Comparison of ENCODE assay signal across 12 mouse cellular contexts in the genomic region with DNA sequence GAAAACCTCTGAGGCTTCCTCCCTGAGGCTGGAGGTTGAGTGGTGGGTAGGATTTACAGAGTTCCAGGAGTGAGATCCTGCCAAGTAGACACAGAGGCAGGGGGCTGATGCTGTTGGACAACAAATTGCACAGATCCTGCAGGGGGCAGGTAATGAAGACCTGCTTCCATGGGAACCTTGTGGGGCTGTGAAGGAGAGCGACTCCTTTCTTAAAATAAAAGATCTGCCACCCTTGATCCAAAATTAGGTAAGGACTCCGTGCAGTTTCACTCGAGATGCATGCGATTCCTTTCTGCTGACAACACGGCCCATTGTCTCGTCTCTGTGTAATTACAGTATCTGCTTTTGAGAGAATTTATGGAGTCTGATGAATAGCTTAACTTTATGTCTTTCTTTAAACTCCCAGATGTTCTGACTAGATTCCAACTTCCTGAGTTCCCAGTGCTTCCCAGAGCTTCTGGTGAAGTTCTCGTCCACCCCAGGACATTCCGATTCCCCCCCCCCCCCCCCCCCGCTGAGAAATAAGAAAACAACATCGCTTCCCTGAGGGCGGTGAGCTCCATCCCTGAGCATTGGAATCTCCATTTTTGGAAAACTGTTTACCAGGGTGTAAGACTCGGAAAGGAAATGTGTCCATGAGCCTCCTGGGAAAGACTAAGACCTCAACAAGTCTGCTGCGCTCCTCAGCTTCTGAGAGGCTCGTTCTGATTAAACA. TPM values are rescaled to one million over a fixed set of nuclear protein-coding genes. Genes with fewer than 3 reads are reported as not detected.
DNase-seq lines count a peak whose midpoint lies in the region; ATAC-seq lines count a peak whose summit lies in the region.
"Had no signal": no experiment of that assay in that cellular context is flagged by ENCODE, and none has a peak within 500 bp of the region (broad histone marks: within the 10 kb centered on the region; RNA-seq: fewer than 3 reads in every experiment).

No protein-coding gene starts in this region.

- H3K9me3 ChIP-seq in lung, embryonic 15.5 days: no peaks in the 10 kb centered on the region
- H3K9me3 ChIP-seq in heart, embryonic 14.5 days (ENCODE audit: control insufficient read depth, low read length): peaks cover 4% of the 10 kb centered on the region; the same call in 1 of the 2 replicates

- H3K27me3 ChIP-seq in lung, embryonic 15.5 days: no peaks in the 10 kb centered on the region
- no peaks in the 10 kb centered on the region for H3K27me3 ChIP-seq in heart, embryonic 14.5 days (ENCODE audit: control insufficient read depth, insufficient read depth, low read length)

- 0 out of 2 replicates have a peak, but pooled peaks have one; percentile 20 for ATAC-seq in frontal cortex, adult (ENCODE audit: low TSS enrichment)
- ATAC-seq in lung, embryonic 15.5 days (ENCODE audit: borderline replicate concordance, extremely low read depth, low FRiP score, low TSS enrichment): no peak
- ATAC-seq in heart, embryonic 14.5 days (ENCODE audit: insufficient number of reproducible peaks, insufficient read depth, low FRiP score, low read depth): no peak

- H3K4me2 ChIP-seq in lung, embryonic 15.5 days: peak overlapping the region; percentile 17; the same call in 1 of the 2 replicates
- peak overlapping the region; percentile 41 for H3K4me2 ChIP-seq in heart, embryonic 14.5 days (ENCODE audit: low read length)

- no peak overlapping the region for H3K9ac ChIP-seq in lung, embryonic 15.5 days
- H3K9ac ChIP-seq in heart, embryonic 14.5 days (ENCODE audit: low read length): peak overlapping the region; percentile 3; the same call in 1 of the 2 replicates
- H3K9ac ChIP-seq: liver, embryonic 14.5 days had no signal

- no peak overlapping the region for H3K27ac ChIP-seq in lung, embryonic 15.5 days
- H3K27ac ChIP-seq in heart, embryonic 14.5 days (replicated peaks in 1 of 2; ENCODE audit: control insufficient read depth in 1 of 2, insufficient read depth in 1 of 2, low read depth in 2 of 2, low read length in 2 of 2): peak overlapping the region; percentile 9 to 44; a peak in 2 of 4 replicates
- H3K27ac ChIP-seq: liver, embryonic 14.5 days had no signal

- H3K4me1 ChIP-seq in lung, embryonic 15.5 days: peaks cover 20% of the 10 kb centered on the region
- peaks cover 10 to 22% of the 10 kb centered on the region in 2 experiments for H3K4me1 ChIP-seq in heart, embryonic 14.5 days (ENCODE audit: control insufficient read depth in 2 of 2, insufficient read depth in 2 of 2, low read length in 2 of 2)

- no peak overlapping the region for H3K4me3 ChIP-seq in lung, embryonic 15.5 days
- H3K4me3 ChIP-seq in heart, embryonic 14.5 days (ENCODE audit: control insufficient read depth in 1 of 2, insufficient read depth in 1 of 2, low read depth in 1 of 2, low read length in 2 of 2): no peak overlapping the region

- no peaks in the 10 kb centered on the region for H3K36me3 ChIP-seq in lung, embryonic 15.5 days
- H3K36me3 ChIP-seq in heart, embryonic 14.5 days (ENCODE audit: control insufficient read depth, insufficient read depth, low read length): no peaks in the 10 kb centered on the region

- WGBS in lung, embryonic 15.5 days: 15% methylated on average over 14 of the region's 14 CpGs
- WGBS in heart, embryonic 14.5 days: 19% methylated on average over 14 of the region's 14 CpGs

- no peak for DNase-seq in frontal cortex, postnatal 36 days (ENCODE audit: low spot score in 2 of 2)
- no peak for DNase-seq in lung, postnatal 4 days
- DNase-seq in skeletal muscle tissue, adult 2 months (ENCODE audit: low read depth, low spot score): peak; percentile 45
- DNase-seq in gastrocnemius, postnatal 4 days (ENCODE audit: low spot score in 2 of 2): no peak
- DNase-seq in cerebellum, adult 11 months: no peak
- DNase-seq: kidney, adult 18-20 months; layer of hippocampus, postnatal 36 days; spleen, adult 18-20 months had no signal

RNA-seq across cellular contexts. Expression of a gene that starts 52.2 kb away (rescaled TPM):
- polyA plus RNA-seq in lung, embryonic 15.5 days (2015; fragmentation: Nextera tagmentation; extraction: Ambion mirVana): 6.9 and 7.2 TPM in 2 replicates
- 5.9 and 7.5 TPM in 2 replicates for polyA plus RNA-seq in heart, embryonic 14.5 days (2014; fragmentation: Nextera tagmentation; extraction: Ambion mirVana)
- 10 to 100 TPM; 23.2 to 27.6 TPM for total RNA-seq in gastrocnemius, postnatal 4 days (2021)
